Mouse (Mus musculus) monocyte, adult 2 months (primary cell): ENCODE measurements around the gene Disc1.

ENCODE experiments used
- DNase-seq, 2 experiments: peaks; one replicate each; pipeline ENCODE4 v3.0.0; 2022; ENCODE audit warnings: low spot score in 2 of 2, low read depth in 1 of 2

Disc1 gene

DNA sequence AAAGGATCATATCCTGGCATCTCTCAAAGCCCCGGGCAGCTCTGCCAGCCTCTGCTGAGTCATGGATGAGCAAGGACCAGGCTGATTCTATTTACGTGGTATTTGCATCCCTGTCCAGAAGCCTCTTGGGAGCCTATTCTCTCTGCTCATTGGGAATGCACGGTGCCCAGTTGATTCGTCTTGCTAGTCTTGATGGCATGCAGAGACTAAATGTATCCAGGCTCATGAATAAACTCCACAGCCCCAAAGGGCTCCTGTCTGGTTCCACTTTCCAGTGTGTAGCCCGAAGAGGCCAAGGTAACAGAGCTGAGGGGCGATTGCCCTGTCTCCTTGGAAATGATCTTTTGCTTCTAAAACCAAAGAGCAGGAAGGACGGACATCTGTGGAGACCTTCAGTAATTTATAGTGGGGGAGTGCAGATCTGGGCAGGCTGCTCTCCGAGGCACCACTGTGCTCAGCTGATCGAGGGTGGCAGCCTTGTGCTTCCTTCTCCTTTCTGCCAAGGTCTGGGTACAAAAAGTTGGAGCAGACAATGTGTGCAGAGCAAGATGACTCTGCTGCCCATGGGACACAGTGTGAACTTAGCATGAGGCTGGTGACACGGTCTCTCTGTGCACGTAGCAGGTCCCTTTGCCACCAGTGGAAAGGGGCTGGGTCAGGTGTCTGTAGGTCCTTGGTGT is 201.2 kb downstream of the Disc1 start:
- no peak for DNase-seq

DNA sequence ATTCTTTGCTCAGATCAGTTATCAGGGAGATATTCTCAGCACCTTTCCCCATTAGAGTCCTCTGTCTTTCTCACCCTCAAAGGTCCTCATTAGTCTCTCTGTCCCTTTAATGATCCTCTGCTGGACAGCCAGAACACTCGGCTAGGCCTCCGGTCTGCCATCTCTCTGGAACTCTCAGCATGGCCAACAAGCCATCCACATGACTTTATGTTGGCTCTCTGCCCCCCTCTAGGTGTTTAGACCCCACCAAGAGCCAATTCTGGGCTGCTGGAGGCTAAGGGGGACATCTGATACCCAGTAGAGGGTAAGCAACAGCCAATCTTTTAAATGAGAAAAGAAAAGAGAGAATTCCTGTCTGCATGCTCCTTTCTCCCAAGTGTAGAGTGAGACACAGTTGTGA is 203.7 kb downstream of the Disc1 start:
- DNase-seq: no peak

DNA sequence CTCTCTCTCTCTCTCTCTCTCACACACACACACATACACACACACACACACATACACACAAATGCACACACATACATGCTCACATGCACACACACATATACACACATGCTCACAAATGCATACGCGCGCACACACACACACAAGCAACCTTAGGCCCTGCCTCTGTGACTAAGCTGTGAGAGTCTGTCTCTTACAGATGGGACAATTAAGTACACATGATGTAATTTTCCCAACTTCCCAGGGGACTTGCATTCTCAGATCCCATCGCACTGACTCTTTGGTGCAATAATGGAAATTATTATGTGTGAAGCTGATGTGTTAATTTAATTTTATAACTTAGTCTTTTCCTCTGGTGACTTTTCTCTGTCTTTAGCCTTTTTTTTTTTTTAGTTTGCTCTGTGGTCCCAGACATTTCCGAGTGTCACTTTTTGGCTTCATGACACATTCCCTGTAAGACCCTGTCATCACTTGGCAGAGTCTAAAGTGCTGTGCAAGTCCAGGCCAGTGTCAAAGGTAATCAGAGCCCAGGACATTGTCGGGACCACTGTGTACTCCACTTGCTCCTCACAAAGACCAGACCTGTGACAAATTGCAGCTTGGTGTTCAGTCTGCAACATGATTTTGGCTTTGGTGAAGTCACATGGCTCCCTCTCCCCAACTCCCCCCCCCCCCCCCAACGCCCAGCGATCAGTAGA is 205.0 kb downstream of the Disc1 start:
- DNase-seq: no peak

DNA sequence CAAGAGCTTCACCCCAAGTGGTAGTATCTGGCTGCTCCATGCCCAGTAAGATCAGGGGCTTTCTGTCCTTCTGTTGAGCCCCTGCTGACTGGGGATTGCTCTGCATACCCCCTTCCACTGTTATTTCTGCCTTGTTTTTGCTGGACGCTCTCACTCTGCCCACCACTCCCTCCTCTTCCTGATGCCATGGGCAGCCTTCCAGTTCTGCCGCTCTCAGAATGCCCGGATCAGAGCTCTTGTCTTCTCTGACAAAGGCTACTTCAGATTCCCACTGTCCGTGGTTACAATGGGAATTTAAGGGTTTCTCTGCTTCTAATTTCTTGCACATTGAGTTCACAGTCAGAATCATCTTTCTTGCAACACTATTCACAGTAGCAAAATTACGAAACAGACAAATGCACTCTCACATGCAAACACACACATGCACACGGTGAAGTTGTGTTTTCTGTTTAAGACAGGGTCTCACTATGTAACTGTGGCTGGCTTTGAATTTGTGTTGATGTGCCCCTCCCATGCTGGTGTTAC is 214.2 kb downstream of the Disc1 start:
- no peak for DNase-seq

DNA sequence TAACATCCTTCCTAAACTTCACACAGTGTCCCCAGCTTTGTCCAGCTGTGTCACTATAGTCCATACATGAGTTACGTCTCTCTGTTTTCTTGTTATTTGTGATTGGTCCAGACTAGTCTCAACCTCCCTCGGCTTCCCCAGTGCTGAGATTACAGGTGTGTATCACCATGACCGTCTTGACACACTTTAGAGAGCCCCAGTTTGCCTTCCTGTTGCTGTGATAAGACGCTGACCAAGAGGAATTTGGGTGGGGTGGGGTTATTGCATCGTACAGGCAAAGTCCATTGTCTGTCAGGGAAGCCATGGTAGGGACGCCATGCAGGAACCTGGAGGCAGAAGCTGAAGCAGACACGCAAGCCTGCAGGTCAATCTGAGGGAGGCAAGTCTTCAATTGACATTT is 216.3 kb downstream of the Disc1 start:
- DNase-seq: no peak

DNA sequence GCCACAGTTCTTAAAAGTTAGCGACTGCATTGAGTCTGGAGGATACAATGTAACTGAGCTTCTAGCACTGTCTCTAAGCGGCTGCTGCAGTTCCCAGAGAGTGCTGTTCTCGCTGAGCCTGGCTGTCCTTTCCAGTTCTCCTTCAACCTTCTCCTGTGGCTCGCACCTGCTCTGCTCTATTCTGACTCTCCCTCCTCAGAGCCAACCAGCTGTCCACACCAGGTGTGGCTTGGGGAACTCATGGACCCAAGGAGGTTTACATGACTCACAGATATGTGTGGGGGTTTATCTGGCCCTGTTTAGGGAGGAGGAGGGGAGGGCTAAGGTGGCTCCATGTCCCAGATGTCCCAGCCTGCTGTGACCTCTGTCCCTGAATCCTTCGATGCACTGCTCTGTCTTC is 217.4 kb downstream of the Disc1 start:
- no peak for DNase-seq

DNA sequence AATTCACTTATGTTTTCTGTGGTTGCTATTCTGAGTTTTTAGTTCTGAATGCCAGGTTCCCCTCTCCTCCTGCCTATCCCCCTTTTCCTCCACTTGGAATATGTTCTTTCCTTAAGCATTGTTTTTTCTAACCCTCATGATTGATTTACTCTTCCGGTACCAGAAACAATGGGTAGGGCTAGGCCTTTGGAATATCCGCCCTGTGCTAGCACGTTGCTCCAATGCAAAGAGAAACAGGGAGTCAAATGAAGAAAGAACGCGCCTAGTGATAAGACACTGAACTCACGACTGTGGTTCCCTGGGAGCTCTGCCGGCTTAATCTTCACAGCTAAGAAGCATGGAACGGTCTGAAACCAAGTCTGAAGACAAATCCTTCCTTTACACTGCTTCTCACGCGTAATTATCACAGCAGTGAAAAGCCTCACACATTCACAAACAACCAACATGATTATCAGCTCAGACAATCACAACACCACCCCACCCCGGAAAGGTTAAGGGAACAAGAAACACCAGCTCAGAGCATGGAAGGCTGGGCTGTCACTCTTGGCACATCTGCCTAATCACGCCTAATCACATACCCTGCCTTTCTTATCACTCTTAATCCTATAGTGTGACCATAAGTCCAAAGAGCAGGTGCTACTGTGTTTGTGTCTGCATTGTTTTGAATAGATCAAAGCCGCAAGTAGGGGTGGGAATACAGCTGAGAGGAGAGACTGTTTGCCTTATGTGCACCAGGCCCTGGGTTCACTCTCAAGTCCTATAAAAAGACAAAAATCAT is 218.3 kb downstream of the Disc1 start:
- no peak for DNase-seq

DNA sequence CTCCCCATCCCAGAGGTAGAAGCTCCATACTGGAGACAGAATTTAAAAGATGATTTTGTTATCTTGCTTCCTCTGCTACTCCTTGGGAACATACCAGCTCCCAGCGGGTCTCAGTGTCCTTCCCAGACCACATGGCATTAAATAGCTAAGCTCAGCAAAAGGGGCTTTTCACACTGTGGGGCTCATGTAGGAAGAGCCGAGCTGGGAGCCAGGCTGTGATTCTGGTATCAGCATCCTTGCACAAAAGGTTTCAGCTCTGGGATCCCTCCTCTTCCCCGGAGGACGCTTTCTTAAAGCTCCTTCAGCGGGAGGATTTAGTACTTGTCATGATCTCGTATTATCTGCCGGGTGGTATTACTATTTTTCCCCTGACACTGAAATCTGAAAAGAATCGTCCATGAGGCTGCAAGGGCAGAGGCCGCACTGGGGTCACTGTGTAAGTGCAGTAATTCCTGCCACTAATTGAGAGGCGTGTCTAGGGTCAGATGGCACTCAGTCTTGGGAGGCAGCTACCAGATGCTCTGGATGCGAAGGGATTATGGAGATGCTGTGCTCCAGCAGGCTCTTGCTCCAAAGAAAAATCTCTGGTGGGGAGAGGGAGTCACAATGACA is 223.2 kb downstream of the Disc1 start:
- no peak for DNase-seq

DNA sequence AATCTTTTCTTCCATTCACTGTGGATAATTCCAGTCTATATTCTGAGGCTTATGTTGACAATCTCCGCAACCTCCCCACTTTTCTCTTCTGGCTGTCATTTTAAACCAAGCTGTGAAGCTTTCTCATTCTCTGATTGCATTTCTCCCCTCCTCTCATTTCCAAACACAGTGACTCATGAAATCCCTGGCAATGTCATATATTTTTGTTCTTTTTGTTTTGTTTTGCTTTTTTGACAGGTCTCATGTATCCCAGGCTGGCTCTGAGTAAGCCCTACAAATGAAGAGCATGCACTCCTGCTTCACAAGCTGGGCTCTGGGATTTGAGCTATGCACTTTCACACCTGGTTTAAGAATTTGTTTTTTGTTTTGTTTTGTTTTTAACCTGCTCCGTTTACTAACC is 225.2 kb downstream of the Disc1 start:
- no peak for DNase-seq

DNA sequence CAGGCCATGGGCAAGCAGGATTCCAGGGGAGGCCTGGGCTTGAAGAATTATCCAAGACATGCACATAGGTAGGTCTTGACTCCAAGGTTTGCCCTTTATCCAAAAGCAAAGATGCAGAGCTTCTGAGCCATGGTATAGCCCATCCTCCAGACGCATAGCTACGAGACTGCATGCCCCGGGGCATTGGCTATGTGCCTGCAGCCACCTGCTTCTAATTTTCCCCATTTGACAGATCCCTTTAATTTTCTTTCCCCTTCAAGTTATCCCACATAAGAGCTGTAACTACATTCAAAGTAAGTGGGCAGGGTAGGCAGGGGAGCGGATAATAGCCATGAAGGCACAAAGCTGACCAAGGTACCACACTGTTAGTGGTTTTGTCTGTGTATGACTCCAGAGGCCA is 225.9 kb downstream of the Disc1 start:
- no peak for DNase-seq

DNA sequence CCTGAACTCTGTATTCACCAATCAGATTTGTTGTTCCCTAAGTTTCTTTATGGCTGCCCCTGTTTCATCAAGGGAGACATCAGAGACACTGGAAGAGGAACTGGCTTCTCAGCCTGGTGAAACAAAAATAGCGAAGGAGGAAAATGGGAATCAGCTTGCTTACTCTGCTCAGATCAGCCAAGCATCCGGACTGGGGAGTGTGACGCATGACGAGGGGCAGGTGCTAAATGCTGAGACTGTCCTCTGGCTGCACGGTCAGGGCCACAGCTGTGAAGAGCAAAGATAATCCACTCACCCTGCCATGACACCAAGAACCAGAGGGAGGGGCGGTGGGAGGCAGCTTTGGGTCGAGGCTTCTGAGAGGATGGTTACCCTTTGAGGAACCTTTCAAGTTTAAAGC is 228.5 kb downstream of the Disc1 start:
- DNase-seq: no peak

DNA sequence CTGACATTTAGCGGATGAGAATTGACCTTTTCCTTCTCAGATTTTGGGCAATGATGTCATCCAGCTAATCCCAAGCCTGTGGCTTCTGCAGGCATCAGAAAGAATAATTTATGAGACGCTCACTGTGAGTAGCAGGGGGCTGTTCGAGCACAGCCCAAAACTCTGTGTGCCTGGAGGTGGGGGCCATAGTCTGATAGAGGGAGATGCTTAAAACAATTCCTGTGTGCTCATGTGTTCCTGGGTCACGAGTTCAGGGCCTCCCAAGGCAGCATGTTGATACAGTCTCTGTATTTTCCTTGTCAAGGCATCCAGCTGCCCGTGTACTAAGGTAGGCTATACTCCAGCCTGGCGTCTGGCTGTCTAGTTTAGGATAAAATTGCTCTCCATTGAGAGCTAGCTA is 229.5 kb downstream of the Disc1 start:
- no peak for DNase-seq

DNA sequence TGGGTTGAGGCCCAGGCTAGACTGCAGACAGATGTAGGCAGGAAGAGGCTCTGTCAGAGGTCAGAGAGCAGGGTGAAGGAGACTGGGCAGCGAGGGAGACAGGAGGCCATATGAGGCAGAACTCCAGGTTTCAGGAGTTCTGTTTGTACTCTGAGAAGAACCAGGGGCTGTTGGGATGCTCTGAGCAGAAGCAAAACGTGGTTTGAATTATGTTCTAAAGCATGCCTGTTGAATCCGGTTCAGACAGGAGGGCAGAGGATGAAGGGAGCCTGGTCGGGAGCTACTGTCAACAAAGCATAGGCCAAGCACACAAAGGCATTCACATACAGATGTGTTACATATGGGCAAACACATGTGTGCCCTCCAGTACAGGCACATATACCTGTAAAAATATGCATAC is 230.9 kb downstream of the Disc1 start:
- DNase-seq: no peak

DNA sequence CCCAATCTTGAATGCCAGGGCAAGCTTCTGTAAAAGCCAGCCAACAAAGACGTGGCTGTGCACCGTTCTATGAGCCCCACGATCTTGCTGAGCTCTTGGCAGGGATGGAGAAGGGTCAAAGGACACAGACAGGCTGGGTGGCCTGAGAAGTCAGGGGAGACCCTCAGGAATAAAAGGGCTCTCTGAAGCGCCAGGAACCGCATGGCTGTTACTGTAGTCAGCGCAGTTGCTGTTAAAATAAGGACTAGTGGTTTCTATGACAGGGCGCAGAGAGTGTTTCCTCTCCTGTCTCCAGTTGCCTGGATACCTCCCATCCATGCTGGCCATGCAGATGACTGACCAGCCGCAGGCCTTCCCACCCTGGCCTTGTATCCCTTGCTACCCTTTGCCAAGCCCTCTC is 231.4 kb downstream of the Disc1 start:
- DNase-seq: no peak

DNA sequence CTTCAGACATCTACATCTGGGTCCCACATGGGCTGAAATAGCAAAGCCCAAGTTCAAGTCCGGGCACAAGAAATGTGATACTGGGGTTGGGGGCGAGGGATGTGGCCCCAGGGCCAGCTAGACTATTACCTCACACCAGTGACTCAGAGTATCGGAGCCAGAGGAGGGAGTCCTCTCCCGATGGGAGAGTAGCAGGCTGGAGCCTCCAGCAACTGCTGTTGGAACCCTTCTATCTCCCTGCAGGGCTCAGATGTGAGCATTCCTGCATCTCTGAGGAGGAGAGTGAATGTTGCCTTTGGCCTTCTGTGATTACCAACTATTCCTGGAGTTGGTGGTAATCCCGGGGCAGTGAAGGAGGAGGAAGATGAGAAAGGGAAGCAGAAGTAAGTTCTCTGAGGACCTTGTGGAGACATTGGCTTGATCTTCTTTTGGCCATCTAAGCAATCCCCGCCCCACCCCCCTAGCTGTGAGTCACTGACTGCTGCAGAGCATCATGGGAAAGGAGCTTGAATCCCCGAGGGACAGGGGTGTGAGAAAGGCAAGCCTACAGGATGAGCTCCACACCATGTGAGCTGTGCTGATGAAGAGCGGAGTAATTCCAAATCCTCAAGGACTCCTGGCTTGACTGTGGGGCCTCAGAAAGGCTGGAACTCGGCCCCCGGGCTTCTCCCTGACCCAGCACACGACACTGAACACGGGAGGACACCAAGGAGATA is 232.1 kb downstream of the Disc1 start:
- no peak for DNase-seq

DNA sequence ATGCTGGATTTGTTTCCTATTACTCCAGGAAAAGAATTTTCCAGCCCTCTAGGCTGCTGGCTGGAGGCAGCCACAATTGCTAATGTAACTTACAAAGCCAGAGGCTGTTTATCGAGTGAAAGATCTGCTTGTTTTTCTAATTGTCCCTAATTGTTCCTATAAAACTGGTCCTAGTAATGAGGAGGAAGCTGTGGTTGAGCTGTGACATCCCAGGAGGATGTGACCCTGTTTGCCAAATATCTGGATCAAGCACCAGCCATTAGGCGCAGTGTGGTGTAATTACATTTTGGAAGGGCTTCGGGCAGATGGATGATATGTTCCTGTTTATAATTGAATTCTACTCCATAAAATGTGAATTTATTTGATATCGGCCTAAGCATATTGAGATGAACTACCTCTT is 233.3 kb downstream of the Disc1 start:
- DNase-seq: no peak

DNA sequence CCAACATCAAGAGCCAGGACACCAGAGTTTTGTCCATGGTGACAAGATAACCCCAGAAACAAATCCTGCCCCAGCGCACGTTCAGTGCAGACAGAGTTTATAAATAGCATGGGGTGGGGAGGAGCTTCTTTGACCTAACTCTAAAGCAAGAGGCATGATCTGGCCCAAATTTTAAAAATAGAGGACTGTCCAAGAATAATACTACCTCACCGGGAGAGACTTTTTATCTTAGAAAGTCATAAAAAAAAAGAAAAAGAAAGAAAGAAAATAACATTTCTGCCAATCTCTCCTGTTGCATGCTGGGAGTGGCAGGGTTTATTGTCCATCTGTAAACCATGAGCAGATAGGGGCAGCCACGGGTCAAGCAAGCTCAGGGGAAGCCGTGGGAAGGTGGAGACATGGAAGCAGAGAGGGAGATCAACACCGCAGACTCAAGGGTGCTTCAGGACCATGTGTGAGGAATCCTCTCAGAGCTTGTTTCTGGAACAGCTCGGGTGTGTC is 233.9 kb downstream of the Disc1 start:
- DNase-seq: no peak

DNA sequence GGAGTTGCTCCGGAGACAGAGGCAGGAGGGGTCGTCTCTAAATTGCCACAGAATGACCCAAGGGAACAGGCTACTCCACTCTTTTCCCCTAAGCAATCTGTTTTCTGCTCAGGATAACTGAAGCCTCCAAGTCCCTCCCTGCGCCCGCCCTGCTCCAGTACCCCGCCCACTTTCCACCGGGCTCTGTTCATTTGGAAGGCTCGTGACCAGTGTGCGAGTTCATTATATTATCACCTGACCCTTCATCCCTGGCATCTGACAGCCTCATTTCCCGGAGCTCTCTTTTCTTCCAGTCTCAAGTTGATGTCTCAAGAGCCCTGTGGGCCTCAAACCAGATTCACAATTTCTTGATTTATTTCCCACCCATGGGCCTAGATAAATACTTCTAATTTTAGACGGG is 237.5 kb downstream of the Disc1 start:
- no peak for DNase-seq

DNA sequence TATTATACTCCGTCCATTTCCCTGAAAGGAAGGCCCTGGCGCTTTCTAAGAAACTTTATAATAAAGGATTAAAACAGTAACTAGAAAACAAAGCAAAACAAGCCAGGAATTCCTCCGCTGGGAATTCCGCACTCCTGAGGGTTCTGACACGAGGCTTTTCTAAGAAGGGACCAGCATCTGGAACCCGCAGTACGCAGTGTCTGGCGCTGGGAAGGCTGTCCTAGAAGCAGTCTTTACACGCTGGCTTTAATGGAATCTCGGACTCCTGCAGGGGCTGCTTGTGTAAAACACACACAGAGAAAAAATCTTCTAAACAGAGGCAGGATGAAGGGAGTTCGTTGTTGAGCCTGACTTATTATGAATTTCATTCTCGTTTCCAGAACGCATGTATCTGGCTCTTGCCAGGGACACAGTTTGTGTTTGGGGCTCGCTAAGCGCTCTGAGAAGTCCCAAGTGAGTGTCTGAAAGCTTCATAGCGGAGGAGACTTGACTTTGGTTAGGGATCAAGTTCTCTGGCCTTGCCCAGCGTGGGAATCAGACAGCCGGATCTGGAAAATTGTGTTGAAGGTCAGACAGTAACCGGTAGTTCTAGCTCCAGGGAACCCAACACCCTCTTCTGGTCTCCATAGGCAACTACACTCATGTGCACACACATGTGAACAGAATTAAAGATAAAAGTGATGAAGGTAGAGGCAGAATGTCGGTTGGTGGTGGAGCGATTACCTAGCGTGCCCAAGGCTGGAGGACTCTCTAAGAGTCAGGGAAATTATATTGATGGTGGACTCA is 238.1 kb downstream of the Disc1 start:
- no peak for DNase-seq

DNA sequence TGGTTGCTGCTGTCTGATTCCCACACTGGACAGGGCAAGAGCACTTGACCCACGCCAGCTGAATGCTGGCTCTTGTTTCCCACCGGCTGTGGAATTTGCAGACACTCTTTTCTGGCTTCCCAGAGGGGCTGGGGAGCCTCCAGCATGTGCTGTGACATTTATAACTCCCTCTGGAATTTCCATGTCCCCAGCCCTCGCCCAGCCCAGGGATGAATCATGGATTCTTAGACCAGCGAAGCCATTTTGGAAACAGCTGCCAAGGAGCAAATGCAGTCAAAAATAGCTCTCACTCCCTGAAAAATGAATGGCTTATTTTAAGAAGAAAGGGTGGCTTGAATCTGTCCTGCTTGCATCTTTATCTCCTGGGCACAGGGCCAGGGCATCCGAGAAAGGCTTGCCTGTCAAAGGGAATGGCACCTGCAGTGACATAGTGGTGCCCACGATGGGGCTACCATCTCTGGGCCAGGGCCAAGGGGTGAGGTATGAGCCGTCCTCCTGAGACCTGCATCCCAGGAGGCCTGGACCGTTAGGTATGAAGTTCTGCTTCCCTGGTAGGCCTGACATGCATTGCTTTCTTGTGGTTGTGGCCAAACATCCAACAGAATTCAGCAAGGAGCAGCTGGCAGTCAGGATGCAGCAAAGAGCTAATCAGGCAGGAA is 239.1 kb downstream of the Disc1 start:
- no peak for DNase-seq
